Mouse (Mus musculus) heart, embryonic 12.5 days (tissue): ENCODE measurements around the gene Synm. TPM values are rescaled to one million over a fixed set of nuclear protein-coding genes. Genes with fewer than 3 reads are reported as not detected.

Experiments used
- ATAC-seq: fragments of 200-750 bp; cut with Nextera tagmentation; 2 replicates; pipeline ENCODE4 v1.8.0; 2017; ENCODE audit warnings: moderate TSS enrichment, moderate library complexity; ENCODE audit not compliant: insufficient number of reproducible peaks, low FRiP score
- H3K27ac ChIP-seq: fragments of 300-500 bp; sonication (generic); 2 replicates; pipeline ENCODE4 v1.5.1; 2016; ENCODE audit warnings: mild to moderate bottlenecking, moderate library complexity; ENCODE audit not compliant: poor library complexity, severe bottlenecking
- H3K27me3 ChIP-seq: fragments of 300-500 bp; sonication (generic); replicated peaks from 2 replicates; pipeline ENCODE4 v1.6.1; 2016; ENCODE audit warnings: mild to moderate bottlenecking, moderate library complexity
- H3K36me3 ChIP-seq: fragments of 300-500 bp; sonication (generic); 2 replicates; pipeline ENCODE4 v1.6.1; 2016; ENCODE audit warnings: mild to moderate bottlenecking, moderate library complexity
- H3K4me1 ChIP-seq: fragments of 300-500 bp; sonication (generic); replicated peaks from 2 replicates; pipeline ENCODE4 v1.6.1; 2016; ENCODE audit warnings: mild to moderate bottlenecking
- H3K4me2 ChIP-seq: fragments of 300-500 bp; sonication (generic); 2 replicates; pipeline ENCODE4 v1.6.1; 2016; ENCODE audit warnings: mild to moderate bottlenecking, moderate library complexity
- H3K4me3 ChIP-seq: fragments of 300-500 bp; sonication (generic); 2 replicates; pipeline ENCODE4 v1.5.1; 2016; ENCODE audit warnings: mild to moderate bottlenecking
- H3K9ac ChIP-seq: fragments of 300-500 bp; sonication (generic); 2 replicates; pipeline ENCODE4 v1.6.1; 2016; ENCODE audit warnings: mild to moderate bottlenecking, moderate library complexity
- H3K9me3 ChIP-seq: fragments of 300-500 bp; sonication (generic); replicated peaks from 2 replicates; pipeline ENCODE4 v1.6.1; 2016; ENCODE audit warnings: mild to moderate bottlenecking, moderate library complexity
- WGBS: fragments of 180-500 bp; shearing (Covaris S2); methylation state at CpG from one replicate; pipeline ENCODE4 v1.1.7; 2016; 5-methylcytosine and 5-hydroxymethylcytosine counted together
- polyA plus RNA-seq: library from polyadenylated mRNA; unstranded; fragments of >200 nt; fragmentation: Nextera tagmentation; extraction: Ambion mirVana; gene quantifications from 2 replicates; pipeline ENCODE4 v1.2.1, GENCODE M21; 2016

Gene Synm
- polyA plus RNA-seq, 1 experiment from 2014 or later, result 6.6 TPM

DNA sequence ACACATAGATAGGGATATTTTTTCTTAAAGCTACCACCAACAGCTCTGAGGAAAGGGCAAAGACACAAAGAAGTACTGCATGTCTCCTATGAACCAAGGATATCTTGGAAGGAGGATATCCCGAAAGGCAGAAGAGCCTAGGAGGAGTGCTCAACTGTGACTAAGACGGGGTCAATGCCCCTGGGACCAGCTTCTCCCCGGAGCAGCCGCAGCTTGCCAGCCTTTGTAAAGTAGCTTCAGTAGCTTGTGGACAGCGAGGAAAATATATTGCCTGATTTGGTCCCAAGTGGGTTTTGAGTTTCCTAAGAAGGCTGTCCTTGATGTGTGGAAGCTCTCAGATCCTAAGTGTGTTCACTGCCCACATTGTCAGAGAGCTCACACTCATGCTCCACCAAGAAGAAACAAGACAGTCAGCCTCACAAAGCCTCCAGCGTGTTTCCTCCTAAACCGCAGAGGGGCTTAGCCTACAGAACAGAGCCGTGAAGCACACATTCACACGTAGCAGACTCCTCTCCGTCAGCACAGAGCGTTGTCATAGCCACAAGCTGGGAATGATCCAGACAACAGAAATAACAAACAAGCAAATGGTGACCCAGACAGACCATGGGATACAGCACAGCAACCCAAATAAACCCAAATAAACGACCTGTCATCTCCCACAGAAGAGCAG, 17.2 kb upstream of the Synm start:
- H3K27me3 ChIP-seq, result no peaks in the 10 kb centered on the region; the same call in 1 of the 2 replicates
- no peak overlapping the region for H3K4me2 ChIP-seq
- no peak overlapping the region for H3K4me3 ChIP-seq
- no peak overlapping the region for H3K9ac ChIP-seq
- no peak for ATAC-seq
- peaks cover 6% of the 10 kb centered on the region for H3K4me1 ChIP-seq
- no peaks in the 10 kb centered on the region for H3K36me3 ChIP-seq
- 49% methylated on average over 12 of the region's 12 CpGs for WGBS
- 0 out of 2 replicates have a peak, but pooled peaks cover 5% of the 10 kb centered on the region for H3K9me3 ChIP-seq
- no peak overlapping the region for H3K27ac ChIP-seq

- WGBS, result 23% methylated on average over 3 of the region's 3 CpGs
- H3K27ac ChIP-seq, result no peak overlapping the region
- peaks cover 6% of the 10 kb centered on the region; the same call in 1 of the 2 replicates for H3K4me1 ChIP-seq
- H3K36me3 ChIP-seq, result no peaks in the 10 kb centered on the region
- no peak overlapping the region for H3K4me3 ChIP-seq
- H3K9ac ChIP-seq, result no peak overlapping the region
- 0 out of 2 replicates have a peak, but pooled peaks cover 5% of the 10 kb centered on the region for H3K9me3 ChIP-seq
- no peak overlapping the region for H3K4me2 ChIP-seq
- no peaks in the 10 kb centered on the region; the same call in 1 of the 2 replicates for H3K27me3 ChIP-seq
- no peak for ATAC-seq
These were observed 16.1 kb upstream of the Synm start for GRCm38 (mm10) chr7:67775623-67776022.

DNA sequence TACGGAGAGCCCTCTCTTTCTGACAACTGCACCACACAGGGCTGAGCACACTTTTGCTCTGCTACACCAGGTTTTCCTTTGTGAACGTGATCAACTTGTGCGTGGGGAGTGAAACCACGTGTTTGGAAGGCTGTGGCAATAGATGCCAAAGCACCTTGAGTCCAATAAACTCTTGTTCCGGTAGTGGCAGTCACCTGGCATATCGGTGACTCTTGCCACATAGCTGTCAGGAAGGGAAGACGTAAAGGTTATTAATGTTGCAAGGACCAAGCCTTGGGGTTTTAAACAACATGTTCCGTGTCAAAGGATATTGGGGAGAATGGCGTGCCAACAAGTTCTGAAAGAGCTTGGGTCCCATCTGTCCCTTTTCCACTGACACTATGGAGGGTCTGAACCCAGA, 12.7 kb upstream of the Synm start:
- Histone ChIP-seq H3K27me3 (peaks cover 10% of the 10 kb centered on the region; the same call in 1 of the 2 replicates), H3K4me2 (no peak overlapping the region), H3K9ac (no peak overlapping the region), H3K36me3 (no peaks in the 10 kb centered on the region), H3K9me3 (0 out of 2 replicates have a peak, but pooled peaks cover 5% of the 10 kb centered on the region), H3K27ac (no peak overlapping the region), H3K4me3 (no peak overlapping the region), H3K4me1 (0 out of 2 replicates have a peak, but pooled peaks cover 6% of the 10 kb centered on the region)
- 86% methylated on average over 9 of the region's 9 CpGs for WGBS
- no peak for ATAC-seq

- Histone ChIP-seq H3K27me3 (peaks cover 23% of the 10 kb centered on the region), H3K4me2 (no peak overlapping the region), H3K9me3 (0 out of 2 replicates have a peak, but pooled peaks cover 5% of the 10 kb centered on the region), H3K4me3 (no peak overlapping the region), H3K9ac (no peak overlapping the region), H3K36me3 (no peaks in the 10 kb centered on the region), H3K27ac (no peak overlapping the region), H3K4me1 (0 out of 2 replicates have a peak, but pooled peaks cover 6% of the 10 kb centered on the region)
- 83% methylated on average over 5 of the region's 5 CpGs for WGBS
- no peak for ATAC-seq
These were observed 9.9 kb upstream of the Synm start for GRCm38 (mm10) chr7:67769487-67769886.

GRCm38 (mm10) chr7:67768125-67768524, 8.6 kb upstream of the Synm start:
- 68% methylated on average over 3 of the region's 3 CpGs for WGBS
- no peak for ATAC-seq
- no peaks in the 10 kb centered on the region for H3K9me3 ChIP-seq
- peaks cover 23% of the 10 kb centered on the region for H3K27me3 ChIP-seq
- H3K9ac ChIP-seq, result no peak overlapping the region
- no peak overlapping the region for H3K4me3 ChIP-seq
- H3K27ac ChIP-seq, result no peak overlapping the region
- H3K4me2 ChIP-seq, result no peak overlapping the region
- H3K36me3 ChIP-seq, result no peaks in the 10 kb centered on the region
- H3K4me1 ChIP-seq, result 0 out of 2 replicates have a peak, but pooled peaks cover 6% of the 10 kb centered on the region

DNA sequence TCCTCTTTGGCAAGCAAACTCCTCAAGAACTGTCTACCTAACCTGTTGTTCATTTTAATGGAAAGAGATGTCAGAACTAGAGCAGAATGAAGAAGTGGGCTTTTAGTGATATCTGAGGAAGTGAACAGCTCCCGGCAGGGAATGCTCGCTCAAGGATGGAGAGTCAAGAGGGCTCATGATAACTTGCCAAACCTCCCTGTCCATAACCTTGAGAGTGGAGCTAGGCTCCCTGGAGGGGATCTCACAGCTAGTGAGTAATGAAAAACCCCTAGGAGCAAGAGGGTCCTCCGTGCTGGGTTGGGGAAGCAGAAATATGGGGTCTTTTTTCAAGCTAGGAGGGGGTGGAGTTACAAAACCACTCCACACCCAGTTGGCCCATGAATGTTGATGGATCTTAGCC, 4.1 kb upstream of the Synm start:
- Histone ChIP-seq H3K4me1 (0 out of 2 replicates have a peak, but pooled peaks cover 2% of the 10 kb centered on the region), H3K4me2 (no peak overlapping the region), H3K27me3 (peaks cover 35% of the 10 kb centered on the region), H3K9me3 (no peaks in the 10 kb centered on the region), H3K36me3 (no peaks in the 10 kb centered on the region), H3K27ac (no peak overlapping the region), H3K9ac (no peak overlapping the region), H3K4me3 (no peak overlapping the region)
- ATAC-seq, result no peak
- WGBS, result 43% methylated on average over 3 of the region's 3 CpGs

DNA sequence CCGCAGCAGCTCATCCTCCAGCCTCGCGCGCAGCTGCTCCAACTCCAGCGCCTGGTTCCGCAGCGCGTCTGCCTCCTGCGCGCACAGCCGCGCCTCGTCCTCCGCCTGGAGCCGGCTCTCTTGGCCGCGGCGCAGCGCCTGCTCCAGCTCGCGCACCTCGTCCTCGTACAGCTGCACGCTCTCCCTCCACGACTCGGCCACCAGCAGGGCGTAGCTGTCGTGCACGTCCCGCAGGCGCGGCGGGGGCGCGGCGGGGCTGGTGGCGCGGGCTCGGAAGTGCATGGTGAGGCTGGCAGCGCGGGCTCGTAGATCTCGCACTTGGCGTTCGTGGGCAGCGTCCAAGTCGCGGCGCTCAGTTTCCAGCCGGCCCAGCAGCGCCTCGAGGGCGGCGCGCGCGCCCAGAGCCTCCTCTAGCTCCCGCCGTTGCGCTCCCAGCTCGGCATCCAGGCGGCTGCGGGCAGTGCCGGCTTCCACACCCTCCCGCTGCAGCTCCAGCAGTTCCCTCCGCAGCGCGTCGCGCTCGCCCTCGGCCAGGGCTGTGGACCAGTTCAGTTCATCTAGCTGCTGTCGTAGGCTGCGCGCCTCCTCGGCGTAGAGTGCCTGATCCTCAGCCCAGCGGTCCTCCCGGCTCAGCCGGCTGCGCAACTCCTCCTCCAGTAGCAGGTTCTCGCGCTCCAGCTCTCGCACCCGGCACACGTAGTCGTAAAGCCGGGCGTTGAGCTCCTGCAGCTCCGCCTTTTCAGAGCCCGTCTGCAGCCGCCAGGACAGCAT, 499 bp downstream of the Synm start:
- H3K36me3 ChIP-seq, result no peaks in the 10 kb centered on the region
- no peaks in the 10 kb centered on the region for H3K9me3 ChIP-seq
- H3K4me2 ChIP-seq, result peak overlapping the region; percentile 87
- H3K4me1 ChIP-seq, result 0 out of 2 replicates have a peak, but pooled peaks cover 6% of the 10 kb centered on the region
- no peak overlapping the region for H3K27ac ChIP-seq
- peaks cover 28% of the 10 kb centered on the region for H3K27me3 ChIP-seq
- WGBS, result under 1% methylated on average over 90 of the region's 92 CpGs
- H3K4me3 ChIP-seq, result peak overlapping the region; percentile 56
- ATAC-seq, result peak; percentile 73
- peak overlapping the region; percentile 65 for H3K9ac ChIP-seq

GRCm38 (mm10) chr7:67758506-67758857, 1.1 kb downstream of the Synm start:
- Histone ChIP-seq H3K4me2 (peak overlapping the region; percentile 87), H3K4me3 (peak overlapping the region; percentile 56), H3K27me3 (peaks cover 28% of the 10 kb centered on the region), H3K9me3 (no peaks in the 10 kb centered on the region), H3K36me3 (no peaks in the 10 kb centered on the region), H3K9ac (peak overlapping the region; percentile 65), H3K4me1 (0 out of 2 replicates have a peak, but pooled peaks cover 6% of the 10 kb centered on the region), H3K27ac (no peak overlapping the region)
- WGBS, result 1% methylated on average over 19 of the region's 19 CpGs
- no peak for ATAC-seq

DNA sequence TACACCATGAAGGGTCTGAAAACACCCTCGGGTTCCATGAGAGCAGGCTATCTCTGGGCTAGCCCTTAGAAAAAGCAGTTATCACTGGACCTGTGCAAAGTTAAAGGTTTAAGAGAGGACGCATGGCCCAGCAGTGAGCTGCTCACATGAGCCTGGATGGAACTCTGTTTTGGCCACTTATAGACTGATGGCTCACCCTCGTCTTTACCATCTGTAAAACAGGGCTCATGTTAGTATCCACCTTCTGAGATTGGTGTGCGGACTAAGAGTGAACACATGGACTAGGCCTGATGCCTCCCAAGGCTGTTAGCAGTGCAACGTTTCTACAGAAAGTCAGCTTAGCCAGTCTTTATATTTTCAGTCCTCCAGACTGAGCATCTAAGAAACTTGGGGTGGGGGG, 2.9 kb downstream of the Synm start:
- Histone ChIP-seq H3K27me3 (peaks cover 27% of the 10 kb centered on the region), H3K4me1 (0 out of 2 replicates have a peak, but pooled peaks cover 6% of the 10 kb centered on the region)

GRCm38 (mm10) chr7:67755366-67755765, 4.2 kb downstream of the Synm start:
- Histone ChIP-seq H3K4me2 (no peak overlapping the region), H3K9ac (no peak overlapping the region), H3K9me3 (no peaks in the 10 kb centered on the region), H3K36me3 (0 out of 2 replicates have a peak, but pooled peaks cover 4% of the 10 kb centered on the region), H3K27me3 (peaks cover 17% of the 10 kb centered on the region; the same call in 1 of the 2 replicates), H3K27ac (no peak overlapping the region), H3K4me1 (0 out of 2 replicates have a peak, but pooled peaks cover 6% of the 10 kb centered on the region), H3K4me3 (no peak overlapping the region)
- ATAC-seq, result no peak
- 88% methylated on average over 7 of the region's 7 CpGs for WGBS

More for the DNA sequence above, 2.9 kb downstream of the Synm start:
- Histone ChIP-seq H3K27ac (no peak overlapping the region), H3K9me3 (no peaks in the 10 kb centered on the region), H3K36me3 (0 out of 2 replicates have a peak, but pooled peaks cover 2% of the 10 kb centered on the region), H3K4me2 (no peak overlapping the region), H3K4me3 (no peak overlapping the region), H3K9ac (no peak overlapping the region)
- ATAC-seq, result no peak
- 77% methylated on average over 5 of the region's 5 CpGs for WGBS

GRCm38 (mm10) chr7:67754606-67755005, 4.9 kb downstream of the Synm start:
- no peak overlapping the region for H3K4me3 ChIP-seq
- H3K36me3 ChIP-seq, result 0 out of 2 replicates have a peak, but pooled peaks cover 4% of the 10 kb centered on the region
- 0 out of 2 replicates have a peak, but pooled peaks cover 6% of the 10 kb centered on the region for H3K4me1 ChIP-seq
- no peak overlapping the region for H3K4me2 ChIP-seq
- 66% methylated on average over 11 of the region's 11 CpGs for WGBS
- no peak for ATAC-seq
- no peaks in the 10 kb centered on the region for H3K9me3 ChIP-seq
- H3K9ac ChIP-seq, result no peak overlapping the region
- H3K27ac ChIP-seq, result no peak overlapping the region
- peaks cover 15% of the 10 kb centered on the region; the same call in 1 of the 2 replicates for H3K27me3 ChIP-seq
